Mouse (Mus musculus) liver, embryonic 15.5 days (tissue): Measurements from ENCODE around the gene Ngly1. TPM values are rescaled to one million over a fixed set of nuclear protein-coding genes. Genes with fewer than 3 reads are reported as not detected.
A peak's percentile ranks its signal among the peaks of the same experiment; 100 is the strongest.

Source experiments
- ATAC-seq: fragments of 200-750 bp; cut with Nextera tagmentation; 2 replicates; pipeline ENCODE4 v1.8.0; 2017; ENCODE audit warnings: moderate number of reproducible peaks, mild to moderate bottlenecking, moderate library complexity; ENCODE audit not compliant: insufficient read depth
- H3K27ac ChIP-seq: fragments of 300-500 bp; sonication (generic); replicated peaks from 2 replicates; pipeline ENCODE4 v1.5.1; 2015; ENCODE audit warnings: mild to moderate bottlenecking, inconsistent platforms
- H3K27me3 ChIP-seq: fragments of 300-500 bp; sonication (generic); 2 replicates; pipeline ENCODE4 v1.6.1; 2015; ENCODE audit warnings: mild to moderate bottlenecking, inconsistent platforms
- H3K36me3 ChIP-seq: fragments of 300-500 bp; sonication (generic); replicated peaks from 2 replicates; pipeline ENCODE4 v1.6.1; 2015; ENCODE audit warnings: moderate library complexity, mild to moderate bottlenecking, inconsistent platforms
- H3K4me1 ChIP-seq: fragments of 300-500 bp; sonication (generic); replicated peaks from 2 replicates; pipeline ENCODE4 v1.6.1; 2015; ENCODE audit warnings: inconsistent platforms
- H3K4me2 ChIP-seq: fragments of 300-500 bp; sonication (generic); 2 replicates; pipeline ENCODE4 v1.6.1; 2015; ENCODE audit warnings: moderate library complexity, mild to moderate bottlenecking, inconsistent platforms
- H3K4me3 ChIP-seq: fragments of 300-500 bp; sonication (generic); replicated peaks from 2 replicates; pipeline ENCODE4 v1.5.1; 2015; ENCODE audit warnings: mild to moderate bottlenecking, inconsistent platforms
- H3K9ac ChIP-seq: fragments of 300-500 bp; sonication (generic); 2 replicates; pipeline ENCODE4 v1.6.1; 2015; ENCODE audit warnings: moderate library complexity, mild to moderate bottlenecking, inconsistent platforms
- H3K9me3 ChIP-seq: fragments of 300-500 bp; sonication (generic); replicated peaks from 2 replicates; pipeline ENCODE4 v1.6.1; 2016; ENCODE audit warnings: inconsistent platforms
- WGBS: fragments of 180-500 bp; shearing (Covaris S2); methylation state at CpG from one replicate; pipeline ENCODE4 v1.1.7; 2015; ENCODE audit warnings: mixed read lengths; ENCODE audit not compliant: insufficient replicate concordance; 5-methylcytosine and 5-hydroxymethylcytosine counted together
- polyA plus RNA-seq: library from polyadenylated mRNA; unstranded; fragments of >200 nt; fragmentation: Nextera tagmentation; extraction: Ambion mirVana; gene quantifications from 2 replicates; pipeline ENCODE4 v1.2.1, GENCODE M21; 2015

Ngly1 gene
- polyA plus RNA-seq, 1 experiment from 2014 or later: 18.7 TPM

- H3K36me3 ChIP-seq: 0 out of 2 replicates have a peak, but pooled peaks cover 2% of the 10 kb centered on the region
- under 1% methylated on average over 34 of the region's 34 CpGs for WGBS
- peak; percentile 88 for ATAC-seq
- no peaks in the 10 kb centered on the region for H3K9me3 ChIP-seq
- peak overlapping the region; percentile 72 for H3K4me2 ChIP-seq
- peak overlapping the region; percentile 93 for H3K27ac ChIP-seq
- H3K27me3 ChIP-seq: no peaks in the 10 kb centered on the region
- H3K4me3 ChIP-seq: peak overlapping the region; percentile 71
- peaks cover 61% of the 10 kb centered on the region for H3K4me1 ChIP-seq
- peak overlapping the region; percentile 71 for H3K9ac ChIP-seq
Measured at GRCm38 (mm10) chr14:16242947-16243602, 6.0 kb upstream of the Ngly1 start.

GRCm38 (mm10) chr14:16243603-16244209 is 5.4 kb upstream of the Ngly1 start:
- peak; percentile 36 for ATAC-seq
- H3K4me1 ChIP-seq: peaks cover 67% of the 10 kb centered on the region
- WGBS: under 1% methylated on average over 10 of the region's 10 CpGs
- H3K4me3 ChIP-seq: peak overlapping the region; percentile 71
- H3K27me3 ChIP-seq: no peaks in the 10 kb centered on the region
- no peaks in the 10 kb centered on the region for H3K9me3 ChIP-seq
- peak overlapping the region; percentile 71 for H3K9ac ChIP-seq
- peak overlapping the region; percentile 72 for H3K4me2 ChIP-seq
- H3K36me3 ChIP-seq: 0 out of 2 replicates have a peak, but pooled peaks cover 2% of the 10 kb centered on the region
- H3K27ac ChIP-seq: peak overlapping the region; percentile 93

GRCm38 (mm10) chr14:16244370-16244769 is 4.7 kb upstream of the Ngly1 start:
- Histone ChIP-seq H3K36me3 (0 out of 2 replicates have a peak, but pooled peaks cover 2% of the 10 kb centered on the region), H3K27me3 (no peaks in the 10 kb centered on the region), H3K9me3 (no peaks in the 10 kb centered on the region), H3K4me2 (peak overlapping the region; percentile 72), H3K4me3 (peak overlapping the region; percentile 71), H3K27ac (peak overlapping the region; percentile 93), H3K4me1 (peaks cover 70% of the 10 kb centered on the region), H3K9ac (no peak overlapping the region)
- no peak for ATAC-seq
- WGBS: 28% methylated on average over 2 of the region's 2 CpGs

GRCm38 (mm10) chr14:16245127-16245526 is 4.0 kb upstream of the Ngly1 start:
- H3K4me1 ChIP-seq: peaks cover 69% of the 10 kb centered on the region
- H3K9me3 ChIP-seq: no peaks in the 10 kb centered on the region
- no peak overlapping the region for H3K9ac ChIP-seq
- WGBS: 8% methylated on average over 1 of the region's 1 CpGs
- H3K4me2 ChIP-seq: peak overlapping the region; percentile 55
- H3K36me3 ChIP-seq: 0 out of 2 replicates have a peak, but pooled peaks cover 2% of the 10 kb centered on the region
- peak; percentile 3; the same call in 1 of the 2 replicates for ATAC-seq
- peak overlapping the region; percentile 80 for H3K27ac ChIP-seq
- peak overlapping the region; percentile 14; the same call in 1 of the 2 replicates for H3K4me3 ChIP-seq
- H3K27me3 ChIP-seq: no peaks in the 10 kb centered on the region

GRCm38 (mm10) chr14:16246340-16246912 is 2.7 kb upstream of the Ngly1 start:
- ATAC-seq: no peak
- Histone ChIP-seq H3K27me3 (no peaks in the 10 kb centered on the region), H3K4me2 (no peak overlapping the region), H3K4me3 (no peak overlapping the region), H3K9me3 (no peaks in the 10 kb centered on the region), H3K4me1 (peaks cover 78% of the 10 kb centered on the region), H3K36me3 (no peaks in the 10 kb centered on the region), H3K9ac (no peak overlapping the region), H3K27ac (peak overlapping the region; percentile 80)
- WGBS: 45% methylated on average over 2 of the region's 2 CpGs

- no peak for ATAC-seq
- Histone ChIP-seq H3K36me3 (no peaks in the 10 kb centered on the region), H3K4me2 (peak overlapping the region; percentile 81), H3K27me3 (no peaks in the 10 kb centered on the region), H3K4me3 (peak overlapping the region; percentile 79), H3K9ac (0 out of 2 replicates have a peak overlapping the region, but pooled peaks have one; percentile 91), H3K4me1 (peaks cover 71% of the 10 kb centered on the region), H3K27ac (peak overlapping the region; percentile 94), H3K9me3 (no peaks in the 10 kb centered on the region)
- WGBS: 73% methylated on average over 3 of the region's 3 CpGs
Measured at GRCm38 (mm10) chr14:16248135-16248534, 945 bp upstream of the Ngly1 start.

GRCm38 (mm10) chr14:16248603-16249157 is 400 bp upstream of the Ngly1 start:
- 5% methylated on average over 9 of the region's 9 CpGs for WGBS
- Histone ChIP-seq H3K4me3 (peak overlapping the region; percentile 79), H3K36me3 (no peaks in the 10 kb centered on the region), H3K4me1 (peaks cover 71% of the 10 kb centered on the region), H3K27ac (peak overlapping the region; percentile 94), H3K9ac (peak overlapping the region; percentile 91; the same call in 1 of the 2 replicates), H3K27me3 (no peaks in the 10 kb centered on the region), H3K4me2 (peak overlapping the region; percentile 81), H3K9me3 (no peaks in the 10 kb centered on the region)
- no peak for ATAC-seq

- H3K27me3 ChIP-seq: no peaks in the 10 kb centered on the region
- H3K9me3 ChIP-seq: no peaks in the 10 kb centered on the region
- H3K36me3 ChIP-seq: peaks cover 5% of the 10 kb centered on the region
- H3K4me2 ChIP-seq: peak overlapping the region; percentile 81
- H3K4me3 ChIP-seq: peak overlapping the region; percentile 79
- peaks cover 60% of the 10 kb centered on the region for H3K4me1 ChIP-seq
- H3K9ac ChIP-seq: peak overlapping the region; percentile 91
- no peak for ATAC-seq
- peak overlapping the region; percentile 94 for H3K27ac ChIP-seq
- 60% methylated on average over 3 of the region's 3 CpGs for WGBS
Measured at GRCm38 (mm10) chr14:16250099-16250498, 1.0 kb downstream of the Ngly1 start.

GRCm38 (mm10) chr14:16255745-16256144 is 6.7 kb downstream of the Ngly1 start:
- H3K4me2 ChIP-seq: no peak overlapping the region
- no peak for ATAC-seq
- H3K27ac ChIP-seq: no peak overlapping the region
- no peak overlapping the region for H3K4me3 ChIP-seq
- no peak overlapping the region for H3K9ac ChIP-seq
- peaks cover 14% of the 10 kb centered on the region for H3K4me1 ChIP-seq
- 33% methylated on average over 3 of the region's 3 CpGs for WGBS
- H3K9me3 ChIP-seq: no peaks in the 10 kb centered on the region
- H3K36me3 ChIP-seq: peaks cover 39% of the 10 kb centered on the region
- H3K27me3 ChIP-seq: no peaks in the 10 kb centered on the region

- Histone ChIP-seq H3K9me3 (no peaks in the 10 kb centered on the region), H3K4me2 (no peak overlapping the region), H3K9ac (no peak overlapping the region), H3K4me3 (no peak overlapping the region), H3K4me1 (peaks cover 11% of the 10 kb centered on the region), H3K36me3 (peaks cover 41% of the 10 kb centered on the region), H3K27me3 (no peaks in the 10 kb centered on the region), H3K27ac (no peak overlapping the region)
- ATAC-seq: no peak
- 15% methylated on average over 2 of the region's 2 CpGs for WGBS
Measured at GRCm38 (mm10) chr14:16256209-16256608, 7.1 kb downstream of the Ngly1 start.

- no peak for ATAC-seq
- no peak overlapping the region for H3K4me2 ChIP-seq
- H3K36me3 ChIP-seq: peaks cover 42% of the 10 kb centered on the region
- no peak overlapping the region for H3K4me3 ChIP-seq
- H3K27me3 ChIP-seq: no peaks in the 10 kb centered on the region
- 82% methylated on average over 6 of the region's 6 CpGs for WGBS
- no peak overlapping the region for H3K27ac ChIP-seq
- no peak overlapping the region for H3K9ac ChIP-seq
- H3K9me3 ChIP-seq: no peaks in the 10 kb centered on the region
- H3K4me1 ChIP-seq: 0 out of 2 replicates have a peak, but pooled peaks cover 3% of the 10 kb centered on the region
Measured at GRCm38 (mm10) chr14:16260541-16260940, 11.5 kb downstream of the Ngly1 start.
